Mouse (Mus musculus) megakaryocyte-erythroid progenitor cell, adult 5-6 weeks (primary cell): Measurements from ENCODE around the gene Nkain1. TPM values are rescaled to one million over a fixed set of nuclear protein-coding genes. Genes with fewer than 3 reads are reported as not detected.

Source experiments
- ATAC-seq: replicated peaks from 2 replicates; pipeline ENCODE4 v1.8.0; 2016; ENCODE audit warnings: mild to moderate bottlenecking, inconsistent platforms; ENCODE audit not compliant: severe bottlenecking, poor library complexity, low FRiP score, low TSS enrichment
- total RNA-seq, 2 experiments: library from RNA; stranded (forward) in 1 of 2; stranded (reverse) in 1 of 2; fragments of 200-1000, 215-1000 nt in 1 of 2; fragments of >200 nt in 1 of 2; fragmentation: Nextera tagmentation in 1 of 2; gene quantifications; 2 replicates each; pipeline ENCODE4 v1.2.3; 2014 to 2017

Nkain1 gene
- total RNA-seq (2014; fragmentation: Nextera tagmentation): 0.44 TPM in 1 of 2 replicates, not detected in the other
- total RNA-seq (2017): not detected in 2 replicates

- ATAC-seq: no peak
Observed at GRCm38 (mm10) chr4:130574048-130574413, at the start of gene Nkain1. TSS of gene Nkain1 (minus strand) at chr4:130574173.

GRCm38 (mm10) chr4:130578734-130579274 lies 4.8 kb upstream of the Nkain1 start:
- ATAC-seq: no peak

GRCm38 (mm10) chr4:130577081-130577480 lies 3.1 kb upstream of the Nkain1 start:
- no peak for ATAC-seq

GRCm38 (mm10) chr4:130576247-130576931 lies 2.4 kb upstream of the Nkain1 start:
- ATAC-seq: no peak

- ATAC-seq: no peak
Observed at GRCm38 (mm10) chr4:130575533-130575932, 1.6 kb upstream of the Nkain1 start.

- no peak for ATAC-seq
Observed at GRCm38 (mm10) chr4:130574861-130575460, 988 bp upstream of the Nkain1 start.

- ATAC-seq: no peak
Observed at GRCm38 (mm10) chr4:130573351-130574047, 474 bp downstream of the Nkain1 start.

GRCm38 (mm10) chr4:130573012-130573350 lies 992 bp downstream of the Nkain1 start:
- no peak for ATAC-seq

- ATAC-seq: no peak
Observed at GRCm38 (mm10) chr4:130572545-130572944, 1.4 kb downstream of the Nkain1 start.

GRCm38 (mm10) chr4:130570941-130571720 lies 2.8 kb downstream of the Nkain1 start:
- no peak for ATAC-seq

- ATAC-seq: no peak
Observed at GRCm38 (mm10) chr4:130568043-130568978, 5.7 kb downstream of the Nkain1 start.

GRCm38 (mm10) chr4:130563820-130564219 lies 10.2 kb downstream of the Nkain1 start:
- ATAC-seq: no peak

GRCm38 (mm10) chr4:130563260-130563756 lies 10.7 kb downstream of the Nkain1 start:
- no peak for ATAC-seq

- no peak for ATAC-seq
Observed at GRCm38 (mm10) chr4:130560576-130561310, 13.2 kb downstream of the Nkain1 start.

GRCm38 (mm10) chr4:130559220-130559619 lies 14.8 kb downstream of the Nkain1 start:
- no peak for ATAC-seq

- ATAC-seq: no peak
Observed at GRCm38 (mm10) chr4:130557852-130558251, 16.1 kb downstream of the Nkain1 start.

GRCm38 (mm10) chr4:130556992-130557391 lies 17.0 kb downstream of the Nkain1 start:
- no peak for ATAC-seq

GRCm38 (mm10) chr4:130556224-130556623 lies 17.7 kb downstream of the Nkain1 start:
- no peak for ATAC-seq
